Mouse (Mus musculus) MEL (cell line): Measurements from ENCODE around the gene Ntrk3.

Experiments
- CTCF ChIP-seq, 3 experiments: IDR thresholded peaks in 2 of 3; conservative IDR thresholded peaks in 1 of 3; 2 replicates each; pipeline ENCODE4 v1.5.1; 2011 to 2012; ENCODE audit warnings: low read length in 3 of 3, low read depth in 2 of 3, mild to moderate bottlenecking in 2 of 3, improper control_type of control experiment in 1 of 3, inconsistent platforms in 1 of 3, mixed read lengths in 1 of 3, moderate library complexity in 1 of 3; ENCODE audit not compliant: control insufficient read depth in 1 of 3, insufficient read depth in 1 of 3, poor library complexity in 1 of 3, severe bottlenecking in 1 of 3
- EP300 ChIP-seq, 2 experiments: IDR thresholded peaks; 2 replicates each; pipeline ENCODE4 v1.6.1; 2011; ENCODE audit warnings: improper control_type of control experiment in 2 of 2, low read length in 2 of 2, low read depth in 1 of 2, mild to moderate bottlenecking in 1 of 2
- ETS1 ChIP-seq: IDR thresholded peaks from 2 replicates; pipeline ENCODE4 v1.6.1; 2012; ENCODE audit warnings: low read depth, mild to moderate bottlenecking, inconsistent platforms, low read length, improper control_type of control experiment, moderate library complexity
- GATA1 ChIP-seq: IDR thresholded peaks from 2 replicates; pipeline ENCODE4 v1.6.1; 2011; ENCODE audit warnings: low read depth, low read length, improper control_type of control experiment
- JUND ChIP-seq: IDR thresholded peaks from 2 replicates; pipeline ENCODE4 v1.6.1; 2011; ENCODE audit warnings: low read depth, mild to moderate bottlenecking, improper control_type of control experiment, low read length
- MEF2A ChIP-seq: IDR thresholded peaks from 2 replicates; pipeline ENCODE4 v1.6.1; 2014; ENCODE audit warnings: low read depth, mild to moderate bottlenecking, inconsistent platforms, low read length, improper control_type of control experiment; ENCODE audit not compliant: poor library complexity, insufficient replicate concordance, severe bottlenecking; ENCODE audit errors: extremely low read depth
- POLR2A ChIP-seq, 2 experiments: IDR thresholded peaks; 2 replicates each; pipeline ENCODE4 v1.6.1; 2011 to 2012; ENCODE audit warnings: low read length in 2 of 2, mild to moderate bottlenecking in 2 of 2, control low read depth in 1 of 2, improper control_type of control experiment in 1 of 2, low read depth in 1 of 2, moderate library complexity in 1 of 2; ENCODE audit not compliant: control insufficient read depth in 1 of 2, insufficient read depth in 1 of 2, poor library complexity in 1 of 2
- RCOR1 ChIP-seq: IDR thresholded peaks from 2 replicates; pipeline ENCODE4 v1.6.1; 2012; ENCODE audit warnings: low read depth, mild to moderate bottlenecking, inconsistent platforms, low read length, improper control_type of control experiment
- SIN3A ChIP-seq: IDR thresholded peaks from 2 replicates; pipeline ENCODE4 v1.6.1; 2012; ENCODE audit warnings: low read length, improper control_type of control experiment, inconsistent platforms
- ZMIZ1 ChIP-seq: IDR thresholded peaks from 2 replicates; pipeline ENCODE4 v1.6.1; 2012; ENCODE audit warnings: low read depth, mild to moderate bottlenecking, inconsistent platforms, low read length, improper control_type of control experiment, moderate library complexity
- ZNF384 ChIP-seq: IDR thresholded peaks from 2 replicates; pipeline ENCODE4 v1.6.1; 2012; ENCODE audit warnings: low read depth, mild to moderate bottlenecking, inconsistent platforms, low read length, improper control_type of control experiment

DNA sequence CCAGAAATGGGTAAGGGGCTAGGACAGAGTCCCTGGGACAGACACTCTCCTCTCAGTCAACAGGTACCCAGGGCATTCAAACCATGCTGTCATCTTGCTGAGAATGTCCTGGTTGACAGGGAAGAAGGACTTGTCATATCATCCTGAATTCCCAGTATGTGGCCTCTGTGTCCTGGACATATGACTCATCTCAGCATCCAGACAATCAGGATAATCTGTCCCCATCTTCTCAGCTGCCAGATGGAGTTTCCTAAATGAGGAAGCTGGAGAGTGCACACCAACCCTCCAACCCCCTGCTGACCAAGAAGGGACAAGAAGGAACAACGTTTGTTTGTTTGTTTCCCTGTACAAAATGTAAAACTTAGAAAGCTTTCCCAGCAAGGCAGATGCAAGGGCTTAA is 156.5 kb downstream of the Ntrk3 start:
- TF ChIP-seq GATA1 (no peak), MEF2A (no peak), CTCF (IDR thresholded peaks at IDR 0.05 in 2 of 3, conservative IDR thresholded peaks at IDR 0.05 in 1 of 3; ENCODE audit: control insufficient read depth in 1 of 3, insufficient read depth in 1 of 3, low read depth in 2 of 3, low read length in 3 of 3, poor library complexity in 1 of 3, severe bottlenecking in 1 of 3) (no peak), POLR2A (IDR thresholded peaks at IDR 0.05; ENCODE audit: control insufficient read depth in 1 of 2, insufficient read depth in 1 of 2, low read depth in 1 of 2, low read length in 2 of 2, poor library complexity in 1 of 2) (no peak), ZNF384 (no peak), EP300 (IDR thresholded peaks at IDR 0.05; ENCODE audit: low read depth in 1 of 2, low read length in 2 of 2) (no peak), SIN3A (no peak), RCOR1 (no peak), ZMIZ1 (no peak), JUND (no peak), ETS1 (no peak)
